Mouse (Mus musculus): Measurements from ENCODE around the gene Skiv2l. TPM values are rescaled to one million over a fixed set of nuclear protein-coding genes. Genes with fewer than 3 reads are reported as not detected.

Skiv2l gene
- 27.1 and 31.9 TPM in 2 replicates for polyA plus RNA-seq (2014; fragmentation: Nextera tagmentation; extraction: Ambion mirVana)

- H3K4me1 ChIP-seq (ENCODE audit: control insufficient read depth, insufficient read depth, low read length): peaks cover 5% of the 10 kb centered on the region
- peak within 1 kb of the TSS; percentile 84 for H3K4me2 ChIP-seq (ENCODE audit: low read depth, low read length)
- H3K27me3 ChIP-seq (ENCODE audit: control insufficient read depth, insufficient read depth, low read length): no peaks in the 10 kb centered on the region
- H3K9ac ChIP-seq (replicated peaks; ENCODE audit: low read length): peak within 1 kb of the TSS; percentile 90
- peak within 1 kb of the TSS; percentile 87 for H3K4me3 ChIP-seq (ENCODE audit: low read depth, low read length)
- H3K27ac ChIP-seq (replicated peaks; ENCODE audit: low read depth, low read length): no peak within 1 kb of the TSS
- peak; percentile 93 for ATAC-seq (replicated peaks; ENCODE audit: insufficient number of reproducible peaks, low FRiP score, low TSS enrichment, low read depth)
- H3K9me3 ChIP-seq (replicated peaks; ENCODE audit: control insufficient read depth, low read length): no peaks in the 10 kb centered on the region
- peaks cover 2% of the 10 kb centered on the region for H3K36me3 ChIP-seq (replicated peaks; ENCODE audit: control insufficient read depth, insufficient read depth, low read depth, low read length)
- under 1% methylated on average over 64 of the region's 65 CpGs for WGBS
- DNase-seq (ENCODE audit: low spot score): peak; percentile 99
Measured at GRCm38 (mm10) chr17:34849722-34850516, at the start of gene Skiv2l, which contains the start of gene Nelfe. TSS of gene Skiv2l (minus strand) at chr17:34850210. TSS of gene Nelfe (plus strand) at chr17:34850391.

GRCm38 (mm10) chr17:34899053-34899889 is 49.3 kb upstream of the Skiv2l start:
- DNase-seq (ENCODE audit: low spot score): peak; percentile 43
- under 1% methylated on average over 35 of the region's 45 CpGs for WGBS
- peaks cover 9% of the 10 kb centered on the region for H3K36me3 ChIP-seq (replicated peaks; ENCODE audit: control insufficient read depth, insufficient read depth, low read depth, low read length)
- H3K9ac ChIP-seq (replicated peaks; ENCODE audit: low read length): peak overlapping the region; percentile 97
- H3K9me3 ChIP-seq (replicated peaks; ENCODE audit: control insufficient read depth, low read length): no peaks in the 10 kb centered on the region
- H3K27me3 ChIP-seq (ENCODE audit: control insufficient read depth, insufficient read depth, low read length): no peaks in the 10 kb centered on the region
- peak; percentile 9 for ATAC-seq (replicated peaks; ENCODE audit: insufficient number of reproducible peaks, low FRiP score, low TSS enrichment, low read depth)
- peak overlapping the region; percentile 93 for H3K4me3 ChIP-seq (ENCODE audit: low read depth, low read length)
- peak overlapping the region; percentile 86 for H3K4me2 ChIP-seq (ENCODE audit: low read depth, low read length)
- H3K27ac ChIP-seq (replicated peaks; ENCODE audit: low read depth, low read length): peak overlapping the region; percentile 97
- peaks cover 7% of the 10 kb centered on the region for H3K4me1 ChIP-seq (ENCODE audit: control insufficient read depth, insufficient read depth, low read length)

GRCm38 (mm10) chr17:34898706-34899052 is 48.7 kb upstream of the Skiv2l start:
- no peak for ATAC-seq (replicated peaks; ENCODE audit: insufficient number of reproducible peaks, low FRiP score, low TSS enrichment, low read depth)
- Histone ChIP-seq H3K27ac (replicated peaks; ENCODE audit: low read depth, low read length) (peak overlapping the region; percentile 97), H3K4me3 (ENCODE audit: low read depth, low read length) (peak overlapping the region; percentile 93), H3K9me3 (replicated peaks; ENCODE audit: control insufficient read depth, low read length) (no peaks in the 10 kb centered on the region), H3K4me2 (ENCODE audit: low read depth, low read length) (peak overlapping the region; percentile 86), H3K36me3 (replicated peaks; ENCODE audit: control insufficient read depth, insufficient read depth, low read depth, low read length) (peaks cover 9% of the 10 kb centered on the region), H3K27me3 (ENCODE audit: control insufficient read depth, insufficient read depth, low read length) (no peaks in the 10 kb centered on the region), H3K4me1 (ENCODE audit: control insufficient read depth, insufficient read depth, low read length) (peaks cover 7% of the 10 kb centered on the region), H3K9ac (replicated peaks; ENCODE audit: low read length) (peak overlapping the region; percentile 97)
- no CpG with 5 or more reads among the region's 47 CpGs for WGBS
- peak; percentile 77 for DNase-seq (ENCODE audit: low spot score)

DNA sequence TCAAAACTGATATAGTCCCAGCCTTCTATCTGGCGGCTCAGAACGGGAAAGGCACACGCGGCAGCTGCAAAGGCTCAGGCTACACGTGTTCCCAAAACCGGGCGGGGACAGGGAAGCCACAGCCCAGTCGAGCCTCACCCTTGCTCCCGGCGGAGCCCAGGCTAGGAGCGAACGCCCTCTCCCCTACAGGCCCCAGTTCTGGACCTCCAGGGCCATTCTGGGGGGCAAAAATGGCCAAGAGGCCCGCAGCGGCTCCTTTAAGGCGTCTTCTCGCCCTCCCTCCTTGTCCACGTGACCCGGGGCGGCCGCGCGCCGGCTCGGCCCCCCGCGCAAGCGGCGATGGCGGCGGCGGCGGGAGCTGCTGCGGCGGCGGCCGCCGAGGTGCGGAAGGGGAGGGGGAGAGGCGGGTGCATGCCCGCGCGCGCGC is 48.2 kb upstream of the Skiv2l start, which contains the start of the genes C2 and Ehmt2:
Gene C2, minus strand, starts transcription at position 106 of the 427 bp plus-strand sequence.
Gene Ehmt2, plus strand, starts transcription at position 310 of the 427 bp plus-strand sequence.
- no peaks in the 10 kb centered on the region for H3K9me3 ChIP-seq (replicated peaks; ENCODE audit: control insufficient read depth, low read length)
- peak within 1 kb of the TSS; percentile 97 for H3K9ac ChIP-seq (replicated peaks; ENCODE audit: low read length)
- no peaks in the 10 kb centered on the region for H3K27me3 ChIP-seq (ENCODE audit: control insufficient read depth, insufficient read depth, low read length)
- H3K4me3 ChIP-seq (ENCODE audit: low read depth, low read length): peak within 1 kb of the TSS; percentile 93
- peak; percentile 26 for ATAC-seq (replicated peaks; ENCODE audit: insufficient number of reproducible peaks, low FRiP score, low TSS enrichment, low read depth)
- H3K4me2 ChIP-seq (ENCODE audit: low read depth, low read length): peak within 1 kb of the TSS; percentile 86
- DNase-seq (ENCODE audit: low spot score): peak; percentile 85
- peaks cover 7% of the 10 kb centered on the region for H3K4me1 ChIP-seq (ENCODE audit: control insufficient read depth, insufficient read depth, low read length)
- WGBS: 0% methylated on average over 29 of the region's 44 CpGs
- peaks cover 9% of the 10 kb centered on the region for H3K36me3 ChIP-seq (replicated peaks; ENCODE audit: control insufficient read depth, insufficient read depth, low read depth, low read length)
- H3K27ac ChIP-seq (replicated peaks; ENCODE audit: low read depth, low read length): peak within 1 kb of the TSS; percentile 97

GRCm38 (mm10) chr17:34897373-34898159 is 47.6 kb upstream of the Skiv2l start:
- peak overlapping the region; percentile 97 for H3K27ac ChIP-seq (replicated peaks; ENCODE audit: low read depth, low read length)
- ATAC-seq (replicated peaks; ENCODE audit: insufficient number of reproducible peaks, low FRiP score, low TSS enrichment, low read depth): no peak
- H3K4me2 ChIP-seq (ENCODE audit: low read depth, low read length): peak overlapping the region; percentile 86
- WGBS: 20% methylated on average over 10 of the region's 10 CpGs
- peak overlapping the region; percentile 93 for H3K4me3 ChIP-seq (ENCODE audit: low read depth, low read length)
- H3K9me3 ChIP-seq (replicated peaks; ENCODE audit: control insufficient read depth, low read length): no peaks in the 10 kb centered on the region
- peaks cover 7% of the 10 kb centered on the region for H3K4me1 ChIP-seq (ENCODE audit: control insufficient read depth, insufficient read depth, low read length)
- H3K27me3 ChIP-seq (ENCODE audit: control insufficient read depth, insufficient read depth, low read length): no peaks in the 10 kb centered on the region
- H3K9ac ChIP-seq (replicated peaks; ENCODE audit: low read length): peak overlapping the region; percentile 97
- DNase-seq (ENCODE audit: low spot score): peak; percentile 32
- peaks cover 4% of the 10 kb centered on the region; the same call in 1 of the 2 replicates for H3K36me3 ChIP-seq (replicated peaks; ENCODE audit: control insufficient read depth, insufficient read depth, low read depth, low read length)

DNA sequence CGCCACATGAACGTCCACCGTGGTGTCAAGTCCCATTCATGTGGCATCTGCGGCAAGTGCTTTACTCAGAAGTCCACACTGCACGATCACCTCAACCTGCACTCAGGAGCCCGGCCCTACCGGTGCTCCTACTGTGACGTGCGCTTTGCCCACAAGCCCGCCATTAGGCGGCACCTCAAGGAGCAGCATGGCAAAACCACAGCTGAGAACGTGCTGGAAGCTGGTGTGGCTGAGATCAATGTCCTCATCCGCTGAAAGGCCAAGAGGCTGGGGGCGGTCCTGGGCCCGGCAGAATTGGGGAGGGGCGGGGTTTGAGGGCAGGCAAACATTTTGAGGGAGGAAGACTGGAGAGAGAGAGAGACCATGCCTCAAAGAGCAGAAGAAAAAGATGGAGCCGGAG is 46.4 kb upstream of the Skiv2l start:
- Histone ChIP-seq H3K9me3 (replicated peaks; ENCODE audit: control insufficient read depth, low read length) (no peaks in the 10 kb centered on the region), H3K4me2 (ENCODE audit: low read depth, low read length) (no peak overlapping the region), H3K4me3 (ENCODE audit: low read depth, low read length) (peak overlapping the region; percentile 9; the same call in 1 of the 2 replicates), H3K27me3 (ENCODE audit: control insufficient read depth, insufficient read depth, low read length) (no peaks in the 10 kb centered on the region), H3K36me3 (replicated peaks; ENCODE audit: control insufficient read depth, insufficient read depth, low read depth, low read length) (peaks cover 4% of the 10 kb centered on the region; the same call in 1 of the 2 replicates), H3K4me1 (ENCODE audit: control insufficient read depth, insufficient read depth, low read length) (peaks cover 7% of the 10 kb centered on the region), H3K9ac (replicated peaks; ENCODE audit: low read length) (no peak overlapping the region), H3K27ac (replicated peaks; ENCODE audit: low read depth, low read length) (no peak overlapping the region)
- DNase-seq (ENCODE audit: low spot score) (no peak), ATAC-seq (replicated peaks; ENCODE audit: insufficient number of reproducible peaks, low FRiP score, low TSS enrichment, low read depth) (no peak)
- 84% methylated on average over 17 of the region's 17 CpGs for WGBS

GRCm38 (mm10) chr17:34895724-34896123 is 45.7 kb upstream of the Skiv2l start:
- ATAC-seq (replicated peaks; ENCODE audit: insufficient number of reproducible peaks, low FRiP score, low TSS enrichment, low read depth) (no peak), DNase-seq (ENCODE audit: low spot score) (no peak)
- Histone ChIP-seq H3K27ac (replicated peaks; ENCODE audit: low read depth, low read length) (peak overlapping the region; percentile 87), H3K9ac (replicated peaks; ENCODE audit: low read length) (peak overlapping the region; percentile 97; the same call in 1 of the 2 replicates), H3K27me3 (ENCODE audit: control insufficient read depth, insufficient read depth, low read length) (no peaks in the 10 kb centered on the region), H3K4me3 (ENCODE audit: low read depth, low read length) (peak overlapping the region; percentile 91), H3K9me3 (replicated peaks; ENCODE audit: control insufficient read depth, low read length) (no peaks in the 10 kb centered on the region), H3K4me2 (ENCODE audit: low read depth, low read length) (peak overlapping the region; percentile 83), H3K4me1 (ENCODE audit: control insufficient read depth, insufficient read depth, low read length) (peaks cover 7% of the 10 kb centered on the region), H3K36me3 (replicated peaks; ENCODE audit: control insufficient read depth, insufficient read depth, low read depth, low read length) (peaks cover 4% of the 10 kb centered on the region; the same call in 1 of the 2 replicates)
- WGBS: 89% methylated on average over 15 of the region's 15 CpGs
